Mouse (Mus musculus) heart, adult 2 months (tissue): Measurements from ENCODE around the gene Elmod1. TPM values are rescaled to one million over a fixed set of nuclear protein-coding genes. Genes with fewer than 3 reads are reported as not detected.

Experiments used
- DNase-seq, 2 experiments: peaks; one replicate each; pipeline ENCODE4 v3.0.0; 2021
- H3K27ac ChIP-seq: fragments of 200-600 bp; 2 replicates; pipeline ENCODE4 v1.8.1; 2022
- H3K27me3 ChIP-seq: fragments of 200-500 bp; 2 replicates; pipeline ENCODE4 v1.6.1; 2012; ENCODE audit warnings: mild to moderate bottlenecking, low read length, inconsistent platforms, mixed read lengths; ENCODE audit not compliant: control insufficient read depth, insufficient read depth
- H3K36me3 ChIP-seq: fragments of 200-500 bp; 2 replicates; pipeline ENCODE4 v1.6.1; 2012; ENCODE audit warnings: low read length, inconsistent platforms; ENCODE audit not compliant: control insufficient read depth, insufficient read depth
- H3K4me1 ChIP-seq: fragments of 200-500 bp; 2 replicates; pipeline ENCODE4 v1.6.1; 2011; ENCODE audit warnings: low read length; ENCODE audit not compliant: control insufficient read depth, insufficient read depth
- H3K4me3 ChIP-seq: fragments of 200-600 bp; 2 replicates; pipeline ENCODE4 v1.8.1; 2022
- H3K79me2 ChIP-seq: fragments of 200-500 bp; replicated peaks from 2 replicates; pipeline ENCODE4 v1.6.1; 2012; ENCODE audit warnings: mild to moderate bottlenecking, inconsistent platforms, low read length, moderate library complexity, mixed read lengths; ENCODE audit not compliant: control insufficient read depth, insufficient read depth
- H3K9ac ChIP-seq: fragments of 200-500 bp; 2 replicates; pipeline ENCODE4 v1.6.1; 2012; ENCODE audit warnings: low read depth, mild to moderate bottlenecking, control low read depth, inconsistent platforms, low read length, mixed read lengths
- CTCF ChIP-seq: fragments of 200-600 bp; IDR thresholded peaks from 2 replicates; pipeline ENCODE4 v1.8.1; 2022; ENCODE audit warnings: antibody characterized with exemption, mild to moderate bottlenecking, moderate library complexity
- EP300 ChIP-seq: fragments of 200-500 bp; IDR thresholded peaks from 2 replicates; pipeline ENCODE4 v1.6.1; 2011; ENCODE audit warnings: low read depth, low read length, control low read depth; ENCODE audit not compliant: insufficient read depth
- POLR2A ChIP-seq: fragments of 200-500 bp; IDR thresholded peaks from 2 replicates; pipeline ENCODE4 v1.6.1; 2011; ENCODE audit warnings: mild to moderate bottlenecking, low read depth, low read length, control low read depth; ENCODE audit not compliant: insufficient read depth
- whole genome bisulfite sequencing: fragments of 180-500 bp; shearing (Covaris S2); methylation state at CpG from one replicate; pipeline ENCODE4 v1.1.7; 2018; 5-methylcytosine and 5-hydroxymethylcytosine counted together
- intact Hi-C: fragments of 180-260 bp; cut with DNase I; formaldehyde crosslinking; loops from one replicate; pipeline ENCODE4 v1.15.1; 2025
- polyA plus RNA-seq: library from polyadenylated mRNA; depleted of rRNA; stranded (reverse); fragments of >200 nt; gene quantifications from 2 replicates; pipeline ENCODE4 v1.2.3, GENCODE M21; 2012
- total RNA-seq, 2 experiments: library from RNA; stranded (reverse); gene quantifications; 2 replicates each; pipeline ENCODE4 v1.2.3; 2021

Elmod1 gene
- total and polyA plus RNA-seq, 3 experiments: 0.10 to 0.20 (median 0.18) TPM

- no peaks in the 10 kb centered on the region for H3K36me3 ChIP-seq
- H3K9ac ChIP-seq: no peak overlapping the region
- no peaks in the 10 kb centered on the region for H3K4me1 ChIP-seq
- H3K27me3 ChIP-seq: 0 out of 2 replicates have a peak, but pooled peaks cover 1% of the 10 kb centered on the region
- DNase-seq: no peak
- intact Hi-C loops: no loop called here
- no peak for TF ChIP-seq EP300
- H3K79me2 ChIP-seq: no peaks in the 10 kb centered on the region
- H3K27ac ChIP-seq: no peak overlapping the region
- no peak overlapping the region for H3K4me3 ChIP-seq
- 63% methylated on average over 10 of the region's 10 CpGs for WGBS
These were observed 59.0 kb downstream of the Elmod1 start for GRCm38 (mm10) chr9:53915929-53916721.

- Histone ChIP-seq H3K4me1 (no peaks in the 10 kb centered on the region), H3K27me3 (0 out of 2 replicates have a peak, but pooled peaks cover 1% of the 10 kb centered on the region), H3K4me3 (no peak overlapping the region), H3K27ac (no peak overlapping the region), H3K9ac (no peak overlapping the region), H3K79me2 (no peaks in the 10 kb centered on the region), H3K36me3 (no peaks in the 10 kb centered on the region)
- no peak for TF ChIP-seq CTCF
- no peak for TF ChIP-seq POLR2A
- TF ChIP-seq EP300: no peak
- intact Hi-C loops: no loop called here
- no peak for DNase-seq
- WGBS: 69% methylated on average over 2 of the region's 2 CpGs
These were observed 64.3 kb downstream of the Elmod1 start for GRCm38 (mm10) chr9:53910823-53911222.

GRCm38 (mm10) chr9:53910331-53910730 lies 64.8 kb downstream of the Elmod1 start:
- 0 out of 2 replicates have a peak, but pooled peaks cover 1% of the 10 kb centered on the region for H3K27me3 ChIP-seq
- H3K4me1 ChIP-seq: no peaks in the 10 kb centered on the region
- no peak overlapping the region for H3K27ac ChIP-seq
- H3K36me3 ChIP-seq: no peaks in the 10 kb centered on the region
- no peak for DNase-seq
- no peak overlapping the region for H3K9ac ChIP-seq
- H3K79me2 ChIP-seq: no peaks in the 10 kb centered on the region
- H3K4me3 ChIP-seq: no peak overlapping the region
- 82% methylated on average over 5 of the region's 5 CpGs for WGBS
- TF ChIP-seq POLR2A: no peak
- no peak for TF ChIP-seq CTCF
- no peak for TF ChIP-seq EP300
- intact Hi-C loops: no loop called here

- H3K4me1 ChIP-seq: no peaks in the 10 kb centered on the region
- H3K9ac ChIP-seq: no peak overlapping the region
- H3K36me3 ChIP-seq: no peaks in the 10 kb centered on the region
- H3K27ac ChIP-seq: no peak overlapping the region
- no peaks in the 10 kb centered on the region for H3K79me2 ChIP-seq
- TF ChIP-seq EP300 (no peak), POLR2A (no peak), CTCF (no peak)
- intact Hi-C loops: no loop called here
- DNase-seq: no peak
- H3K4me3 ChIP-seq: no peak overlapping the region
- no peaks in the 10 kb centered on the region for H3K27me3 ChIP-seq
- 75% methylated on average over 10 of the region's 10 CpGs for WGBS
These were observed 68.3 kb downstream of the Elmod1 start for GRCm38 (mm10) chr9:53906798-53907197.

GRCm38 (mm10) chr9:53905418-53905817 lies 69.7 kb downstream of the Elmod1 start:
- DNase-seq: no peak
- Histone ChIP-seq H3K27me3 (no peaks in the 10 kb centered on the region), H3K36me3 (no peaks in the 10 kb centered on the region), H3K4me3 (no peak overlapping the region), H3K9ac (no peak overlapping the region), H3K79me2 (no peaks in the 10 kb centered on the region), H3K27ac (no peak overlapping the region), H3K4me1 (no peaks in the 10 kb centered on the region)
- intact Hi-C loops: no loop called here
- TF ChIP-seq CTCF (no peak), POLR2A (no peak), EP300 (no peak)
- 37% methylated on average over 3 of the region's 3 CpGs for WGBS

- no peak overlapping the region for H3K27ac ChIP-seq
- 82% methylated on average over 7 of the region's 7 CpGs for WGBS
- no peak overlapping the region for H3K9ac ChIP-seq
- intact Hi-C loops: no loop called here
- no peaks in the 10 kb centered on the region for H3K79me2 ChIP-seq
- no peak for DNase-seq
- no peak for TF ChIP-seq POLR2A
- no peak for TF ChIP-seq CTCF
- TF ChIP-seq EP300: no peak
- no peaks in the 10 kb centered on the region for H3K4me1 ChIP-seq
- no peak overlapping the region for H3K4me3 ChIP-seq
- no peaks in the 10 kb centered on the region for H3K27me3 ChIP-seq
- no peaks in the 10 kb centered on the region for H3K36me3 ChIP-seq
These were observed 71.8 kb downstream of the Elmod1 start for GRCm38 (mm10) chr9:53903215-53903842.
